9 mouse cellular contexts compared by ENCODE assay signal in the genomic region with DNA sequence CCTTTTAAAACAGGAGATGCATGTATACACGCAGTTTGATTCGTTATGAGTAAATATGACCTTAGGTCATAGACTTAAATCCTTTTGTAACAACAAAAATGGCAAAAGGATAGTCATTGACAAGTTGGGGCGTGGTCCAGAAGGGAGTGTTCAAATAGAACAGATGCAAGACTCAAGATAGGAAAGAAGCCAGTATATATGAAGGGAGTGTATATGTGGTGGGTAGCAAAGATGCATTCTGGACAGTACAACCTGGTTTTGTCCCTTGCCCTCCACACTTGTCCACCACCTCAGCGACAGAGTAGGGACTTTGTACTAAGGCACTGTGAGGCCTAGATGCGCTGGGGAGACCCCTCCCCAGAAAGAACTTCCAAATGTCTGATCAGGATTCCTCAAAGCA. TPM values are rescaled to one million over a fixed set of nuclear protein-coding genes. Genes with fewer than 3 reads are reported as not detected.
A peak's percentile ranks its signal among the peaks of the same experiment; 100 is the strongest.
DNase-seq lines count a peak whose midpoint lies in the region; ATAC-seq and TF ChIP-seq lines count a peak whose summit lies in the region.
"Had no signal": no experiment of that assay in that cellular context is flagged by ENCODE, and none has a peak within 500 bp of the region (broad histone marks: within the 10 kb centered on the region; RNA-seq: fewer than 3 reads in every experiment).

No protein-coding gene starts in this region.

- TF ChIP-seq RAD21 in MEL (IDR thresholded peaks at IDR 0.05; ENCODE audit: low read depth, low read length): no peak

- no peak overlapping the region for H3K4me3 ChIP-seq in heart, embryonic 12.5 days
- 0 out of 4 replicates have a peak overlapping the region, but pooled peaks of 1 of the 2 experiments have one; percentile 17 for H3K4me3 ChIP-seq in MEL (ENCODE audit: control insufficient read depth in 1 of 2, insufficient read depth in 1 of 2, low read depth in 2 of 2, low read length in 2 of 2)
- peak overlapping the region; percentile 77; the same call in 1 of the 2 replicates for H3K4me3 ChIP-seq in hindbrain, embryonic 14.5 days (replicated peaks; ENCODE audit: low read length)

- intact Hi-C loops in gastrocnemius, postnatal 36 days (cut with DNase I): no loop called here

- 66% methylated on average over 5 of the region's 5 CpGs for WGBS in heart, embryonic 12.5 days
- WGBS in hindbrain, embryonic 14.5 days: 80% methylated on average over 5 of the region's 5 CpGs

- peak overlapping the region; percentile 80; the same call in 1 of the 2 replicates for H3K4me2 ChIP-seq in heart, embryonic 12.5 days
- H3K4me2 ChIP-seq in hindbrain, embryonic 14.5 days (replicated peaks): no peak overlapping the region

- H3K9ac ChIP-seq in heart, embryonic 12.5 days: no peak overlapping the region; the same call in 1 of the 2 replicates
- H3K9ac ChIP-seq in MEL (ENCODE audit: control insufficient read depth, low read depth, low read length, poor library complexity, severe bottlenecking): peak overlapping the region; percentile 37; the same call in 1 of the 2 replicates
- 0 out of 2 replicates have a peak overlapping the region, but pooled peaks have one; percentile 16 for H3K9ac ChIP-seq in hindbrain, embryonic 14.5 days

- TF ChIP-seq EP300 in MEL (IDR thresholded peaks at IDR 0.05; ENCODE audit: low read depth in 1 of 2, low read length in 2 of 2): peak; percentile 10 to 43; a peak in 2 of 4 replicates

- ATAC-seq in heart, embryonic 12.5 days (ENCODE audit: insufficient number of reproducible peaks, low FRiP score): 0 out of 2 replicates have a peak, but pooled peaks have one; percentile 34
- ATAC-seq in hindbrain, embryonic 14.5 days (ENCODE audit: low FRiP score): peak; percentile 7
- peak; percentile 55 for ATAC-seq in megakaryocyte-erythroid progenitor cell, adult 5-6 weeks (replicated peaks; ENCODE audit: low FRiP score, low TSS enrichment, poor library complexity, severe bottlenecking)
- ATAC-seq in cerebellum, adult (ENCODE audit: insufficient number of reproducible peaks, low FRiP score, low TSS enrichment): no peak

- H3K79me2 ChIP-seq in MEL (ENCODE audit: control insufficient read depth, insufficient read depth, low read length, poor library complexity): peaks cover 2% of the 10 kb centered on the region; the same call in 1 of the 2 replicates

- no peaks in the 10 kb centered on the region for H3K9me3 ChIP-seq in heart, embryonic 12.5 days (replicated peaks)
- H3K9me3 ChIP-seq in MEL (replicated peaks; ENCODE audit: insufficient read depth, low read length): no peaks in the 10 kb centered on the region
- no peaks in the 10 kb centered on the region for H3K9me3 ChIP-seq in hindbrain, embryonic 14.5 days (ENCODE audit: control insufficient read depth, low read length)

- no peak overlapping the region for H3K27ac ChIP-seq in heart, embryonic 12.5 days (ENCODE audit: poor library complexity, severe bottlenecking)
- peak overlapping the region; percentile 35 for H3K27ac ChIP-seq in MEL (ENCODE audit: control insufficient read depth, low read depth, low read length)
- H3K27ac ChIP-seq in hindbrain, embryonic 14.5 days: peak overlapping the region; percentile 52; the same call in 1 of the 2 replicates

- no peak for TF ChIP-seq CTCF in MEL (IDR thresholded peaks at IDR 0.05 in 2 of 3, conservative IDR thresholded peaks at IDR 0.05 in 1 of 3; ENCODE audit: control insufficient read depth in 1 of 3, insufficient read depth in 1 of 3, low read depth in 2 of 3, low read length in 3 of 3, poor library complexity in 1 of 3, severe bottlenecking in 1 of 3)

- no peak for DNase-seq in heart, adult 11 months
- DNase-seq in MEL (ENCODE audit: low read depth, low spot score): peak; percentile 72
- DNase-seq in hindbrain, embryonic 14.5 days (ENCODE audit: low spot score): no peak
- DNase-seq in gastrocnemius, postnatal 36 days: no peak
- no peak for DNase-seq in spleen, adult 12 weeks (ENCODE audit: low spot score)

- no peak for TF ChIP-seq POLR2A in MEL (IDR thresholded peaks at IDR 0.05; ENCODE audit: control insufficient read depth in 1 of 2, insufficient read depth in 1 of 2, low read depth in 1 of 2, low read length in 2 of 2, poor library complexity in 1 of 2)

- H3K36me3 ChIP-seq in heart, embryonic 12.5 days: peaks cover 60% of the 10 kb centered on the region
- H3K36me3 ChIP-seq in MEL (ENCODE audit: control insufficient read depth in 1 of 2, insufficient read depth in 2 of 2, low read length in 2 of 2): peaks cover 5 to 23% of the 10 kb centered on the region in 2 experiments; a peak in 3 of 4 replicates
- H3K36me3 ChIP-seq in hindbrain, embryonic 14.5 days (replicated peaks; ENCODE audit: control insufficient read depth, insufficient read depth): peaks cover 75% of the 10 kb centered on the region

- peaks cover 43% of the 10 kb centered on the region for H3K4me1 ChIP-seq in heart, embryonic 12.5 days (replicated peaks)
- peaks cover 19 to 27% of the 10 kb centered on the region in 2 experiments for H3K4me1 ChIP-seq in MEL (ENCODE audit: control insufficient read depth in 1 of 2, insufficient read depth in 2 of 2, low read length in 2 of 2)
- peaks cover 15% of the 10 kb centered on the region for H3K4me1 ChIP-seq in hindbrain, embryonic 14.5 days (replicated peaks; ENCODE audit: control insufficient read depth, insufficient read depth, low read length)

- H3K27me3 ChIP-seq in heart, embryonic 12.5 days (replicated peaks): no peaks in the 10 kb centered on the region
- H3K27me3 ChIP-seq in MEL (ENCODE audit: control insufficient read depth in 1 of 2, insufficient read depth in 2 of 2, low read length in 2 of 2): no peaks in the 10 kb centered on the region
- H3K27me3 ChIP-seq in hindbrain, embryonic 14.5 days (ENCODE audit: control insufficient read depth, insufficient read depth, low read length): no peaks in the 10 kb centered on the region
- H3K27me3 ChIP-seq: CH12.LX had no signal

TF ChIP-seq in MEL, 35 proteins besides CTCF, POLR2A, EP300 and RAD21 (continues in another document):
- TF ChIP-seq ELF1 (IDR thresholded peaks at IDR 0.05; ENCODE audit: low read depth, low read length): no peak
- no peak for TF ChIP-seq ZNF384 (IDR thresholded peaks at IDR 0.05; ENCODE audit: low read depth, low read length)
- no peak for TF ChIP-seq MAFK (IDR thresholded peaks at IDR 0.05; ENCODE audit: borderline replicate concordance, low read depth, low read length)
- no peak for TF ChIP-seq SIN3A (IDR thresholded peaks at IDR 0.05; ENCODE audit: low read length)
- no peak for TF ChIP-seq MAZ (IDR thresholded peaks at IDR 0.05; ENCODE audit: low read depth, low read length)
- no peak for TF ChIP-seq JUND (IDR thresholded peaks at IDR 0.05; ENCODE audit: low read depth, low read length)
- TF ChIP-seq ZC3H11A (IDR thresholded peaks at IDR 0.05; ENCODE audit: low read depth, low read length): no peak
- TF ChIP-seq ZMIZ1 (IDR thresholded peaks at IDR 0.05; ENCODE audit: low read depth, low read length): no peak
- no peak for TF ChIP-seq HCFC1 (IDR thresholded peaks at IDR 0.05; ENCODE audit: low read depth, low read length)
- no peak for TF ChIP-seq USF1 (IDR thresholded peaks at IDR 0.05; ENCODE audit: low read depth, low read length)
- no peak for TF ChIP-seq CHD2 (IDR thresholded peaks at IDR 0.05; ENCODE audit: low read length)
- no peak for TF ChIP-seq GABPA (IDR thresholded peaks at IDR 0.05; ENCODE audit: low read depth, low read length)

RNA-seq across cellular contexts. Expression of a gene that starts 0.5 kb away (rescaled TPM):
- 8.9 and 9.2 TPM in 2 replicates for polyA plus RNA-seq in heart, embryonic 12.5 days (2016; fragmentation: Nextera tagmentation; extraction: Ambion mirVana)
- total RNA-seq in MEL (2012; rRNA removed): 3.9 and 6.6 TPM in 2 replicates
- 10 to 100 TPM in 1 of 2 experiments, not detected in 1; 10.3 TPM for polyA plus RNA-seq in MEL (2012; ENCODE audit: insufficient read depth in 1 of 2, insufficient read length in 2 of 2, low read depth in 1 of 2, low replicate concordance in 2 of 2, missing spikeins in 1 of 2)
- polyA plus RNA-seq in hindbrain, embryonic 14.5 days (2014; fragmentation: Nextera tagmentation; extraction: Ambion mirVana): 28.5 and 29.6 TPM in 2 replicates
- 8.6 and 12.2 TPM in 2 replicates for total RNA-seq in megakaryocyte-erythroid progenitor cell, adult 5-6 weeks (2014; fragmentation: Nextera tagmentation)
- 1.0 and 2.3 TPM in 2 replicates for total RNA-seq in megakaryocyte-erythroid progenitor cell, adult 5-6 weeks (2017)
- total RNA-seq in gastrocnemius, postnatal 36 days (2021): 1 to 10 TPM; 2.8 to 3.2 TPM

RNA-seq across cellular contexts. Expression of a gene that starts 18.4 kb away (rescaled TPM):
- polyA plus RNA-seq in heart, embryonic 12.5 days (2016; fragmentation: Nextera tagmentation; extraction: Ambion mirVana): 0.08 and 0.09 TPM in 2 replicates
- 0.12 TPM in 1 of 2 replicates, not detected in the other for total RNA-seq in MEL (2012; rRNA removed)
- polyA plus RNA-seq in MEL (2012; ENCODE audit: insufficient read depth in 1 of 2, insufficient read length in 2 of 2, low read depth in 1 of 2, low replicate concordance in 2 of 2, missing spikeins in 1 of 2): under 1 TPM in 1 of 2 experiments, not detected in 1; 0.03 TPM
- polyA plus RNA-seq in hindbrain, embryonic 14.5 days (2014; fragmentation: Nextera tagmentation; extraction: Ambion mirVana): 15.4 and 16.0 TPM in 2 replicates
- total RNA-seq in megakaryocyte-erythroid progenitor cell, adult 5-6 weeks (2014; fragmentation: Nextera tagmentation): not detected in 2 replicates
- total RNA-seq in megakaryocyte-erythroid progenitor cell, adult 5-6 weeks (2017): 0.05 TPM in 1 of 2 replicates, not detected in the other
- not detected for total RNA-seq in gastrocnemius, postnatal 36 days (2021)

RNA-seq across cellular contexts. Expression of a gene that starts 24.1 kb away (rescaled TPM):
- 45.1 and 47.7 TPM in 2 replicates for polyA plus RNA-seq in heart, embryonic 12.5 days (2016; fragmentation: Nextera tagmentation; extraction: Ambion mirVana)
- 21.3 and 25.1 TPM in 2 replicates for total RNA-seq in MEL (2012; rRNA removed)
- 10 to 100 TPM in 1 of 2 experiments, not detected in 1; 33.7 TPM for polyA plus RNA-seq in MEL (2012; ENCODE audit: insufficient read depth in 1 of 2, insufficient read length in 2 of 2, low read depth in 1 of 2, low replicate concordance in 2 of 2, missing spikeins in 1 of 2)
- polyA plus RNA-seq in hindbrain, embryonic 14.5 days (2014; fragmentation: Nextera tagmentation; extraction: Ambion mirVana): 202 and 238 TPM in 2 replicates
- total RNA-seq in megakaryocyte-erythroid progenitor cell, adult 5-6 weeks (2014; fragmentation: Nextera tagmentation): 29.8 and 36.7 TPM in 2 replicates
- 31.3 and 48.7 TPM in 2 replicates for total RNA-seq in megakaryocyte-erythroid progenitor cell, adult 5-6 weeks (2017)
- total RNA-seq in gastrocnemius, postnatal 36 days (2021): 10 to 100 TPM in 1 of 2 experiments, 1 to 10 TPM in 1; 9.9 to 14.5 TPM

RNA-seq across cellular contexts. Expression of a gene that starts 45.4 kb away (rescaled TPM):
- 6.0 and 8.0 TPM in 2 replicates for polyA plus RNA-seq in heart, embryonic 12.5 days (2016; fragmentation: Nextera tagmentation; extraction: Ambion mirVana)
- 8.0 and 8.7 TPM in 2 replicates for total RNA-seq in MEL (2012; rRNA removed)
- 10 to 100 TPM in 1 of 2 experiments, not detected in 1; 13.2 TPM for polyA plus RNA-seq in MEL (2012; ENCODE audit: insufficient read depth in 1 of 2, insufficient read length in 2 of 2, low read depth in 1 of 2, low replicate concordance in 2 of 2, missing spikeins in 1 of 2)
- polyA plus RNA-seq in hindbrain, embryonic 14.5 days (2014; fragmentation: Nextera tagmentation; extraction: Ambion mirVana): 19.1 and 21.5 TPM in 2 replicates
- 5.7 and 5.8 TPM in 2 replicates for total RNA-seq in megakaryocyte-erythroid progenitor cell, adult 5-6 weeks (2014; fragmentation: Nextera tagmentation)
- 0.30 and 1.4 TPM in 2 replicates for total RNA-seq in megakaryocyte-erythroid progenitor cell, adult 5-6 weeks (2017)
- total RNA-seq in gastrocnemius, postnatal 36 days (2021): 10 to 100 TPM; 16.5 to 19.3 TPM
